Mouse (Mus musculus) ES-CJ7 (cell line): ENCODE measurements around the gene Lrrc41.

Experiments
- DNase-seq: peaks from one replicate; pipeline ENCODE4 v3.0.0; 2011; ENCODE audit warnings: low read depth, low spot score

Gene Lrrc41

GRCm38 (mm10) chr4:116143891-116144717, 69.0 kb downstream of the Lrrc41 start:
- peak; percentile 43 for DNase-seq
